In genomic region chr11:31473017-31473416, GRCm38 (mm10) we compare ENCODE assay signal across 11 mouse cellular contexts.
"Had no signal": no experiment of that assay in that cellular context is flagged by ENCODE, and none has a peak within 500 bp of the region (broad histone marks: within the 10 kb centered on the region; RNA-seq: fewer than 3 reads in every experiment).

No protein-coding gene starts in this region.

- H3K9ac ChIP-seq: intestine, embryonic 15.5 days; limb, embryonic 13.5 days; liver, embryonic 14.5 days; midbrain, embryonic 12.5 days had no signal

- H3K27ac ChIP-seq: intestine, embryonic 15.5 days; layer of hippocampus, adult 2 months; limb, embryonic 13.5 days; liver, embryonic 14.5 days; midbrain, embryonic 12.5 days had no signal

- H3K4me1 ChIP-seq: limb, embryonic 13.5 days had no signal

- ATAC-seq: intestine, embryonic 15.5 days; midbrain, embryonic 16.5 days had no signal

- H3K9me3 ChIP-seq: intestine, embryonic 15.5 days; limb, embryonic 13.5 days; midbrain, embryonic 12.5 days had no signal

- DNase-seq: left cerebral cortex, postnatal 4 days; lung, adult 18-20 months; spleen, adult 18-20 months; thymus, adult 18-20 months; thymus, postnatal 14 days had no signal

- H3K4me2 ChIP-seq: intestine, embryonic 15.5 days; limb, embryonic 13.5 days; midbrain, embryonic 12.5 days had no signal

- H3K4me3 ChIP-seq: intestine, embryonic 15.5 days; layer of hippocampus, adult 2 months; limb, embryonic 13.5 days; midbrain, embryonic 12.5 days had no signal

- H3K27me3 ChIP-seq: intestine, embryonic 15.5 days; limb, embryonic 13.5 days; midbrain, embryonic 12.5 days had no signal

- H3K36me3 ChIP-seq: intestine, embryonic 15.5 days; limb, embryonic 13.5 days; midbrain, embryonic 12.5 days had no signal
